Mouse (Mus musculus) ES-Bruce4 (cell line): ENCODE data around the gene Laptm4a.

Experiments used
- CTCF ChIP-seq: IDR thresholded peaks from one replicate; pipeline ENCODE4 v1.8.1; 2011; ENCODE audit warnings: low read depth, low read length
- POLR2A ChIP-seq: IDR thresholded peaks from one replicate; pipeline ENCODE4 v1.8.1; 2011; ENCODE audit warnings: low read length; ENCODE audit not compliant: insufficient read depth

GRCm38 (mm10) chr12:8900107-8900698 is 21.3 kb upstream of the Laptm4a start:
- TF ChIP-seq CTCF (no peak), POLR2A (no peak)
